Comparison of ENCODE assay signal across 9 mouse cellular contexts in the genomic region with DNA sequence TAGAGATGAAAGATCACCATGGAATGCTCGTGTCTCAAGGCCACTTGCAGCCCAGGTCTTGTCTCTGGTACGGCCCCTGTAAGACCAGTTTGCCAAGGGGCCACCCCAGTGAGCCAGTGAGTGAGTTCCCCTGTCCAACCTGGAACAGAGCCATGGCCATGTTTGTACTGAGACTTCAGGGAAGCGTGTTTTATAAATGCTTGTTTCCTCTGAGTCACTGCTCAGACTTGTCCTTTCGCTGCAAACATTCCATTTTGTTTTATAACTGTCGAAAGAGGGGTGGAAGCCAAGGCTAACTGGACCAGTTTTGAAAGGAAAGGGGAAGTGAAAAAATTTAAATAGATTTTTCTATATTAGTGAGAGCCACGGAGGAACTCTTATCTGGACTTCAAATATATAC. TPM values are rescaled to one million over a fixed set of nuclear protein-coding genes. Genes with fewer than 3 reads are reported as not detected.
DNase-seq lines count a peak whose midpoint lies in the region; ATAC-seq and TF ChIP-seq lines count a peak whose summit lies in the region.
"Had no signal": no experiment of that assay in that cellular context is flagged by ENCODE, and none has a peak within 500 bp of the region (broad histone marks: within the 10 kb centered on the region; RNA-seq: fewer than 3 reads in every experiment).

No protein-coding gene starts in this region.

- WGBS in lung, embryonic 14.5 days: 7% methylated on average over 6 of the region's 6 CpGs
- 58% methylated on average over 6 of the region's 6 CpGs for WGBS in hindbrain, embryonic 10.5 days

- peak; percentile 85 for ATAC-seq in lung, embryonic 14.5 days (ENCODE audit: insufficient read depth)

- DNase-seq in kidney, postnatal 4 days: peak; percentile 20 to 29
- DNase-seq in kidney, postnatal 25 days: no peak
- peak; percentile 78 for DNase-seq in adrenal gland, postnatal 14 days
- DNase-seq in lung, embryonic 14.5 days: peak; percentile 88
- peak; percentile 34 for DNase-seq in urinary bladder, adult 2 months (ENCODE audit: low spot score)
- no peak for DNase-seq in hindbrain, embryonic 10.5 days (ENCODE audit: low spot score)
- DNase-seq in embryo, embryonic 11 days: no peak
- DNase-seq in left cerebral cortex, adult 18-20 months (ENCODE audit: low spot score in 2 of 2): no peak

- peak overlapping the region; percentile 11; the same call in 1 of the 2 replicates for H3K4me2 ChIP-seq in lung, embryonic 14.5 days
- H3K4me2 ChIP-seq: limb, embryonic 15.5 days had no signal

- no peaks in the 10 kb centered on the region for H3K36me3 ChIP-seq in lung, embryonic 14.5 days (ENCODE audit: insufficient read depth)
- no peaks in the 10 kb centered on the region for H3K36me3 ChIP-seq in hindbrain, embryonic 10.5 days
- H3K36me3 ChIP-seq: limb, embryonic 15.5 days had no signal

- no peak overlapping the region for H3K4me3 ChIP-seq in lung, embryonic 14.5 days (ENCODE audit: low read depth, low read length)
- H3K4me3 ChIP-seq in hindbrain, embryonic 10.5 days: no peak overlapping the region
- H3K4me3 ChIP-seq: limb, embryonic 15.5 days had no signal

- H3K9me3 ChIP-seq in lung, embryonic 14.5 days (ENCODE audit: low read depth, low read length): no peaks in the 10 kb centered on the region
- H3K9me3 ChIP-seq in hindbrain, embryonic 10.5 days: no peaks in the 10 kb centered on the region
- H3K9me3 ChIP-seq: limb, embryonic 15.5 days had no signal

- H3K27ac ChIP-seq in lung, embryonic 14.5 days (ENCODE audit: low read depth): peak overlapping the region; percentile 77
- H3K27ac ChIP-seq in hindbrain, embryonic 10.5 days: no peak overlapping the region
- H3K27ac ChIP-seq: limb, embryonic 15.5 days had no signal

- peaks cover 8% of the 10 kb centered on the region for H3K4me1 ChIP-seq in lung, embryonic 14.5 days (ENCODE audit: insufficient read depth)
- H3K4me1 ChIP-seq in hindbrain, embryonic 10.5 days (replicated peaks): 0 out of 2 replicates have a peak, but pooled peaks cover 5% of the 10 kb centered on the region

- H3K9ac ChIP-seq in lung, embryonic 14.5 days: no peak overlapping the region
- H3K9ac ChIP-seq: limb, embryonic 15.5 days had no signal

- H3K27me3 ChIP-seq in lung, embryonic 14.5 days (ENCODE audit: insufficient read depth, low read length): no peaks in the 10 kb centered on the region
- no peaks in the 10 kb centered on the region for H3K27me3 ChIP-seq in hindbrain, embryonic 10.5 days (ENCODE audit: insufficient read depth, poor library complexity, severe bottlenecking)
- H3K27me3 ChIP-seq: limb, embryonic 15.5 days had no signal

- TF ChIP-seq CTCF in lung, embryonic 14.5 days (IDR thresholded peaks at IDR 0.05; ENCODE audit: low read depth): no peak

RNA-seq across cellular contexts. Expression of gene Arhgap20, which starts 37.2 kb away (rescaled TPM):
- 2.7 and 3.4 TPM in 2 replicates for total RNA-seq in adrenal gland, postnatal 14 days (2021)
- 16.2 and 18.1 TPM in 2 replicates for polyA plus RNA-seq in lung, embryonic 14.5 days (2014; fragmentation: Nextera tagmentation; extraction: Ambion mirVana)
- 1.9 and 2.1 TPM in 2 replicates for polyA plus RNA-seq in urinary bladder, adult 2 months (2012; rRNA removed)
- 1.9 and 3.4 TPM in 2 replicates for polyA plus RNA-seq in hindbrain, embryonic 10.5 days (2016; fragmentation: Nextera tagmentation; extraction: Ambion mirVana)
- total RNA-seq in left cerebral cortex, adult 18-20 months (2021): 10 to 100 TPM; 75.6 to 79.5 TPM

Comparison
In these comparisons a context has a peak if more than half of its experiments do, and no peak if none do; other contexts are left out.
1. DNase-seq: peak in kidney, postnatal 4 days (2 of 2), adrenal gland, postnatal 14 days (single experiment), lung, embryonic 14.5 days (single experiment) and urinary bladder, adult 2 months (single experiment); none in kidney, postnatal 25 days (0 of 2), hindbrain, embryonic 10.5 days (single experiment), embryo, embryonic 11 days (single experiment) and left cerebral cortex, adult 18-20 months (0 of 2).